Mouse (Mus musculus) lung, postnatal 4 days (tissue): ENCODE measurements around the gene Spint1.

Experiments
- DNase-seq, 2 experiments: peaks; one replicate each; pipeline ENCODE4 v3.0.0; 2021

The Spint1 gene

DNA sequence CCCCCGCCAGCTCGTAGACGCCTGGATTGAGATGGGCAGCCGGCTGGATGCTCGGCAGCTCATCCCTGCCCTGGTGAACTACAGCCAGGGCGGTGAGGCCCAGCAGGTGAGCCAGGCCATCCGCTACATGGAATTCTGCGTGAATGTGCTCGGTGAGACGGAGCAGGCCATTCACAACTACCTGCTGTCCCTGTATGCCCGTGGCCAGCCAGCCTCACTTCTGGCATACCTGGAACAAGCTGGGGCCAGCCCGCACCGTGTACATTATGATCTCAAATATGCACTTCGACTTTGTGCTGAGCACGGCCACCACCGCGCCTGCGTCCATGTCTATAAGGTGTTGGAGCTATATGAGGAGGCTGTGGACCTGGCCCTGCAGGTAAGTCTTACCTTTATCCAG lies 57.2 kb downstream of the Spint1 start:
- no peak for DNase-seq

DNA sequence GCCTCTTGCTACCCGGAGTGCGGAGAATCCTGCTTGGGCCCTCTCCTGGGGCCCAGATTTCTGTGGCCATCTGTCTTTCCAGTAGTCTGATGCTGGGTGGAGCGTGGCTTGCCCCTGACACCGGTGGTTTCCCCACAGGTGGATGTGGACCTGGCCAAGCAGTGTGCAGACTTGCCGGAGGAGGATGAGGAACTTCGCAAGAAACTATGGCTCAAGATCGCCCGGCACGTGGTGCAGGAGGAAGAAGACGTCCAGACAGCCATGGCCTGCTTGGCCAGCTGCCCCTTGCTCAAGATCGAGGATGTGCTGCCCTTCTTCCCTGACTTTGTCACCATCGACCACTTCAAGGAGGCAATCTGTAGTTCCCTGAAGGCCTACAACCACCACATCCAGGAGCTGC lies 59.6 kb downstream of the Spint1 start:
- peak; percentile 33 to 50 for DNase-seq

DNA sequence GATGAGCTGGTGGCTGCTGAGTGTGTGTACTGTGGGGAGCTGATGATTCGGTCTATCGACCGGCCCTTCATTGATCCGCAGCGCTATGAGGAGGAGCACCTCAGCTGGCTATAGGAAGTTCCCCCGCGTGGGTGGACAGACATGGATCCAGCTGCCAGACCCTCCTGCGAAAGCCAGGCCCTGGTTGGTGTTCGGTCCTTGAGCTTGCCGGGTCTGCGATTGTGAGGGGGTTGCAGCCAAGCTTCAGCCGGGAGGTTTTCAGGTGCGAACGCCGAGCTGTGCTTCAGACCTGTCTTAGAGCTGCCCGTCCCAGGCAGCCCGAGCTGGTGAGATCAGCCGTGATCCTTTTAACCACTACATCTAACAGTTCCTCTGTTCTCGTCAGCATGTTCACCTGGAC lies 60.3 kb downstream of the Spint1 start:
- DNase-seq: no peak

DNA sequence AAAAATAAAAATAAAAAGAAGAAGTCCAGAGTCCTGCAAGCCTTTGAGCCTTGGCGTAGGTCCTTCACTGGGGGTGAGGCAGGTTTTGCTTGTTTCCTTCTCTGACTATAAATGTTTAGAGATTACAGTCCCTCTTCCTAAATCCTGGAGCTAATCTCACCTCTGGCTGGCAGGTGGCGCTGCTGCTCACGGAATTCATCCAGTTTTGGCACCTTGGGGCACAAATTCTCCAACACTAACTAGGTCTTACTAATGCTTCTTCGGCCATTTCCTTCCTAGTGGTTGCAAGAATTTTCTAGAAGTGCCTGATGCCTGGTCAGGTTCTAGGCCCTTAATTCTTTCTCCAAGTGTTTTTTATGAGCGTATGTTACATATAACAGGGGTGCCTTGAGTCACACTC lies 61.2 kb downstream of the Spint1 start:
- peak; percentile 76 to 83 for DNase-seq

DNA sequence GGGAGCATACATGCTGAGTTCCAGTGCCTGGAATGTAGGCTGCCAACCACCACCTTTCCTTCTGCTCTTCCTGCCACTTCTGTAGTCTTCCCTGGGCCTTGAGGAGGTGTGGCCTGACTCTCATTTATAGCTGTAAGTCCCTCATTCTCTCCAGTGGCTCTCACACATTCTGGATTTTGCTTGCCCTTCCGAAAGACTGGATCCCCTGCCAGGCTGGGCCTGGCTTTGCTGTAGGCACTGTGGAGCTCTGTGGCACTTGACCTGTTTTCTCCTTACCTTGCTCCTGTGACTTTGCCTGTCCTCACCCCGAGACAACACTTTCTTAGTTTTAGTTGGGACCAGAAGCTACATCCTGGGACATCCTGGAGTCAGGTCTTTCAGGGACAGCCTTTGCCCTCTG lies 61.7 kb downstream of the Spint1 start:
- no peak for DNase-seq
